Mouse (Mus musculus): ENCODE data around the gene Agap1. TPM values are rescaled to one million over a fixed set of nuclear protein-coding genes. Genes with fewer than 3 reads are reported as not detected.
A peak's percentile ranks its signal among the peaks of the same experiment; 100 is the strongest.

The Agap1 gene
- total and polyA plus RNA-seq, 2 experiments from 2014 or later, result 45.9 to 175 TPM

- ATAC-seq (ENCODE audit: low FRiP score), result no peak
- no peak for TF ChIP-seq CTCF (IDR thresholded peaks at IDR 0.05)
- Histone ChIP-seq H3K27me3 (ENCODE audit: insufficient read depth, low read length) (no peaks in the 10 kb centered on the region), H3K4me3 (ENCODE audit: low read depth, low read length) (no peak overlapping the region), H3K4me1 (ENCODE audit: insufficient read depth, low read length) (no peaks in the 10 kb centered on the region), H3K9ac (replicated peaks; ENCODE audit: low read length, poor library complexity, severe bottlenecking) (no peak overlapping the region), H3K36me3 (ENCODE audit: insufficient read depth, low read length) (no peaks in the 10 kb centered on the region), H3K27ac (ENCODE audit: low read depth, low read length) (no peak overlapping the region), H3K9me3 (ENCODE audit: low read length) (no peaks in the 10 kb centered on the region), H3K4me2 (ENCODE audit: low read depth, low read length, poor library complexity, severe bottlenecking) (no peak overlapping the region)
- WGBS, result 71% methylated on average over 11 of the region's 11 CpGs
- peak; percentile 7 for DNase-seq (ENCODE audit: low spot score)
These were observed 34.0 kb upstream of the Agap1 start for GRCm38 (mm10) chr1:89420642-89421041.

- no peak overlapping the region for H3K9ac ChIP-seq (replicated peaks; ENCODE audit: low read length, poor library complexity, severe bottlenecking)
- 69% methylated on average over 4 of the region's 4 CpGs for WGBS
- H3K4me1 ChIP-seq (ENCODE audit: insufficient read depth, low read length), result no peaks in the 10 kb centered on the region
- no peaks in the 10 kb centered on the region for H3K27me3 ChIP-seq (ENCODE audit: insufficient read depth, low read length)
- no peak overlapping the region for H3K4me3 ChIP-seq (ENCODE audit: low read depth, low read length)
- peak; percentile 71 for DNase-seq (ENCODE audit: low spot score)
- H3K9me3 ChIP-seq (ENCODE audit: low read length), result no peaks in the 10 kb centered on the region
- ATAC-seq (ENCODE audit: low FRiP score), result no peak
- no peak overlapping the region for H3K4me2 ChIP-seq (ENCODE audit: low read depth, low read length, poor library complexity, severe bottlenecking)
- no peak overlapping the region for H3K27ac ChIP-seq (ENCODE audit: low read depth, low read length)
- no peak for TF ChIP-seq CTCF (IDR thresholded peaks at IDR 0.05)
- no peaks in the 10 kb centered on the region for H3K36me3 ChIP-seq (ENCODE audit: insufficient read depth, low read length)
These were observed 33.2 kb upstream of the Agap1 start for GRCm38 (mm10) chr1:89421401-89421800.

GRCm38 (mm10) chr1:89424563-89424962, 30.0 kb upstream of the Agap1 start:
- H3K4me2 ChIP-seq (ENCODE audit: low read depth, low read length, poor library complexity, severe bottlenecking), result no peak overlapping the region
- H3K27me3 ChIP-seq (ENCODE audit: insufficient read depth, low read length), result no peaks in the 10 kb centered on the region
- H3K9me3 ChIP-seq (ENCODE audit: low read length), result no peaks in the 10 kb centered on the region
- ATAC-seq (ENCODE audit: low FRiP score) (no peak), DNase-seq (ENCODE audit: low spot score) (peak; percentile 12)
- no peak overlapping the region for H3K4me3 ChIP-seq (ENCODE audit: low read depth, low read length)
- no peak overlapping the region for H3K9ac ChIP-seq (replicated peaks; ENCODE audit: low read length, poor library complexity, severe bottlenecking)
- no peak for TF ChIP-seq CTCF (IDR thresholded peaks at IDR 0.05)
- no peaks in the 10 kb centered on the region for H3K36me3 ChIP-seq (ENCODE audit: insufficient read depth, low read length)
- WGBS, result 76% methylated on average over 6 of the region's 6 CpGs
- no peak overlapping the region for H3K27ac ChIP-seq (ENCODE audit: low read depth, low read length)
- no peaks in the 10 kb centered on the region for H3K4me1 ChIP-seq (ENCODE audit: insufficient read depth, low read length)

GRCm38 (mm10) chr1:89426137-89426536, 28.5 kb upstream of the Agap1 start:
- TF ChIP-seq CTCF (IDR thresholded peaks at IDR 0.05), result no peak
- Histone ChIP-seq H3K27me3 (ENCODE audit: insufficient read depth, low read length) (no peaks in the 10 kb centered on the region), H3K4me3 (ENCODE audit: low read depth, low read length) (no peak overlapping the region), H3K27ac (ENCODE audit: low read depth, low read length) (no peak overlapping the region), H3K4me2 (ENCODE audit: low read depth, low read length, poor library complexity, severe bottlenecking) (no peak overlapping the region), H3K36me3 (ENCODE audit: insufficient read depth, low read length) (no peaks in the 10 kb centered on the region), H3K4me1 (ENCODE audit: insufficient read depth, low read length) (no peaks in the 10 kb centered on the region), H3K9ac (replicated peaks; ENCODE audit: low read length, poor library complexity, severe bottlenecking) (no peak overlapping the region), H3K9me3 (ENCODE audit: low read length) (no peaks in the 10 kb centered on the region)
- DNase-seq (ENCODE audit: low spot score) (no peak), ATAC-seq (ENCODE audit: low FRiP score) (no peak)
- 85% methylated on average over 8 of the region's 8 CpGs for WGBS

GRCm38 (mm10) chr1:89428671-89429070, 25.9 kb upstream of the Agap1 start:
- no peak for ATAC-seq (ENCODE audit: low FRiP score)

GRCm38 (mm10) chr1:89429946-89430640, 24.5 kb upstream of the Agap1 start:
- H3K9me3 ChIP-seq (ENCODE audit: low read length), result no peaks in the 10 kb centered on the region
- TF ChIP-seq CTCF (IDR thresholded peaks at IDR 0.05), result no peak
- no peak for ATAC-seq (ENCODE audit: low FRiP score)
- no peaks in the 10 kb centered on the region for H3K27me3 ChIP-seq (ENCODE audit: insufficient read depth, low read length)
- DNase-seq (ENCODE audit: low spot score), result no peak
- H3K4me2 ChIP-seq (ENCODE audit: low read depth, low read length, poor library complexity, severe bottlenecking), result no peak overlapping the region
- 62% methylated on average over 11 of the region's 11 CpGs for WGBS
- H3K36me3 ChIP-seq (ENCODE audit: insufficient read depth, low read length), result no peaks in the 10 kb centered on the region
- no peak overlapping the region for H3K27ac ChIP-seq (ENCODE audit: low read depth, low read length)
- no peaks in the 10 kb centered on the region for H3K4me1 ChIP-seq (ENCODE audit: insufficient read depth, low read length)
- H3K4me3 ChIP-seq (ENCODE audit: low read depth, low read length), result no peak overlapping the region
- no peak overlapping the region for H3K9ac ChIP-seq (replicated peaks; ENCODE audit: low read length, poor library complexity, severe bottlenecking)

More at GRCm38 (mm10) chr1:89428671-89429070, 25.9 kb upstream of the Agap1 start:
- H3K27me3 ChIP-seq (ENCODE audit: insufficient read depth, low read length), result no peaks in the 10 kb centered on the region
- no peaks in the 10 kb centered on the region for H3K9me3 ChIP-seq (ENCODE audit: low read length)
- H3K27ac ChIP-seq (ENCODE audit: low read depth, low read length), result no peak overlapping the region
- H3K4me1 ChIP-seq (ENCODE audit: insufficient read depth, low read length), result no peaks in the 10 kb centered on the region
- H3K9ac ChIP-seq (replicated peaks; ENCODE audit: low read length, poor library complexity, severe bottlenecking), result no peak overlapping the region
- 78% methylated on average over 5 of the region's 5 CpGs for WGBS
- no peaks in the 10 kb centered on the region for H3K36me3 ChIP-seq (ENCODE audit: insufficient read depth, low read length)
- no peak overlapping the region for H3K4me3 ChIP-seq (ENCODE audit: low read depth, low read length)
- TF ChIP-seq CTCF (IDR thresholded peaks at IDR 0.05), result no peak
- no peak for DNase-seq (ENCODE audit: low spot score)
- H3K4me2 ChIP-seq (ENCODE audit: low read depth, low read length, poor library complexity, severe bottlenecking), result no peak overlapping the region
